In the genomic region with DNA sequence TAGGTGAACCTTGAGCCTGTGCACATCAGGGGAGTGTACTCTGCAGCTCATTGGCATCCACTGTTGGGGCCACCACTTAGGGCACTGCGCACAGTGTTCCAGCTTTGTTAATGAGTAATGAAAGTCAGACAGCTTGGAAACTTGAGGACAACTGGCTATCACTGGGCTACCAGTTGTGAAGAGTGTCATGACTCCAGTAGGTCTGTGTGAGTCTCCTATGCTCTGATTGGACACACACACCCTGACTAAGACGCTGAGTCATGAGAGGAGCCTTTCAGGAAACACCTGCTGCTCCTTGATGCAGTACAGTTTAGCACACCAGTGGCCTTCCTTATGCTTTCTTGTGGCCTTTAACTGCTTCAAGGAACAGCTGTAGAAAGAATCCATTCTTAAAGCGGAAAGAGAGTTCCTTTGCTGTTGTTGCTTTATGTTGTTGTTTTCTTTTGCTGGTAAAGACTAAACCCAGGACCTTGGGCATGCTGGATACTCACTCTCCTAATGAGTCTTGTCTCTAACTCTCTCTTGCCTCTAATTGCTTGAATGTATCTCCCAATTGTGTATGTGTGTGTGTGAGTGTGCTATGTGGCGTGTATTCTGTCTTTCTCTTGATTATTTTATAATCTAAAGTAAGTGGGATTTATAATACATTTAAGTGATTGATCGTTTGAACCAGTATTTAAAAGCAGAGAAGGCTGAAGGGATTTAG, we compare ENCODE assay signal across 9 mouse cellular contexts. TPM values are rescaled to one million over a fixed set of nuclear protein-coding genes. Genes with fewer than 3 reads are reported as not detected.
DNase-seq lines count a peak whose midpoint lies in the region; ATAC-seq and TF ChIP-seq lines count a peak whose summit lies in the region.
"Had no signal": no experiment of that assay in that cellular context is flagged by ENCODE, and none has a peak within 500 bp of the region (broad histone marks: within the 10 kb centered on the region; RNA-seq: fewer than 3 reads in every experiment).

No protein-coding gene starts in this region.

- ATAC-seq in megakaryocyte-erythroid progenitor cell, adult 5-6 weeks (replicated peaks; ENCODE audit: low FRiP score, low TSS enrichment, poor library complexity, severe bottlenecking) = peak; percentile 99

- no peak overlapping the region for H3K27ac ChIP-seq in testis, adult 2 months (ENCODE audit: control insufficient read depth, insufficient read depth, low read depth, low read length)
- H3K27ac ChIP-seq: embryonic facial prominence, embryonic 10.5 days had no signal

- no peak for TF ChIP-seq POLR2A in testis, adult 2 months (IDR thresholded peaks at IDR 0.05; ENCODE audit: control insufficient read depth, low read depth, low read length)
- no peak for TF ChIP-seq POLR2A in lung, adult 2 months (IDR thresholded peaks at IDR 0.05; ENCODE audit: borderline replicate concordance, extremely low read depth, low read depth, low read length)

- DNase-seq in testis, postnatal 10 days (ENCODE audit: low spot score) = no peak
- peak; percentile 74 to 84 for DNase-seq in kidney, adult 8-10 months
- DNase-seq in right cerebral cortex, adult 18-20 months = no peak
- no peak for DNase-seq in lung, adult 2 months
- no peak for DNase-seq in cerebellum, adult 18-20 months
- no peak for DNase-seq in layer of hippocampus, adult 18-20 months (ENCODE audit: low spot score in 2 of 2)

- peak overlapping the region; percentile 21; the same call in 1 of the 2 replicates for H3K4me3 ChIP-seq in testis, adult 2 months (ENCODE audit: control insufficient read depth, low read depth, low read length)
- no peak overlapping the region for H3K4me3 ChIP-seq in lung, adult 2 months (replicated peaks; ENCODE audit: extremely low read depth, low read depth, low read length)
- H3K4me3 ChIP-seq: embryonic facial prominence, embryonic 10.5 days had no signal

- 60% methylated on average over 5 of the region's 5 CpGs for WGBS in lung, adult 2 months

- peaks cover 3% of the 10 kb centered on the region for H3K36me3 ChIP-seq in testis, adult 2 months (ENCODE audit: control insufficient read depth, insufficient read depth, low read length)
- H3K36me3 ChIP-seq: embryonic facial prominence, embryonic 10.5 days had no signal

- no peaks in the 10 kb centered on the region for H3K4me1 ChIP-seq in testis, adult 2 months (ENCODE audit: control insufficient read depth, insufficient read depth, low read length)
- H3K4me1 ChIP-seq in lung, adult 2 months (ENCODE audit: control insufficient read depth, insufficient read depth, low read length) = no peaks in the 10 kb centered on the region
- H3K4me1 ChIP-seq: embryonic facial prominence, embryonic 10.5 days had no signal

- H3K27me3 ChIP-seq in testis, adult 2 months (ENCODE audit: control insufficient read depth, insufficient read depth, low read length) = no peaks in the 10 kb centered on the region

- no peak for TF ChIP-seq CTCF in testis, adult 2 months (IDR thresholded peaks at IDR 0.05; ENCODE audit: control insufficient read depth, insufficient read depth, insufficient replicate concordance, low read depth, low read length)
- no peak for TF ChIP-seq CTCF in lung, adult 2 months (IDR thresholded peaks at IDR 0.05; ENCODE audit: insufficient read depth, low read length)

RNA-seq across cellular contexts. Expression of a gene that starts 23.0 kb away (rescaled TPM):
- polyA plus RNA-seq in testis, adult 2 months (2012; rRNA removed) = 108 and 157 TPM in 2 replicates
- 20.2 and 32.4 TPM in 2 replicates for total RNA-seq in megakaryocyte-erythroid progenitor cell, adult 5-6 weeks (2014; fragmentation: Nextera tagmentation)
- 17.8 and 23.2 TPM in 2 replicates for total RNA-seq in megakaryocyte-erythroid progenitor cell, adult 5-6 weeks (2017)
- 0.32 and 0.89 TPM in 2 replicates for polyA plus RNA-seq in lung, adult 2 months (2012; rRNA removed)
- 1 to 10 TPM; 7.3 to 8.2 TPM for total RNA-seq in layer of hippocampus, adult 18-20 months (2021)

RNA-seq across cellular contexts. Expression of a gene that starts 50.8 kb away (rescaled TPM):
- 19.2 and 20.0 TPM in 2 replicates for polyA plus RNA-seq in testis, adult 2 months (2012; rRNA removed)
- total RNA-seq in megakaryocyte-erythroid progenitor cell, adult 5-6 weeks (2014; fragmentation: Nextera tagmentation) = 48.1 and 51.8 TPM in 2 replicates
- total RNA-seq in megakaryocyte-erythroid progenitor cell, adult 5-6 weeks (2017) = 47.0 and 51.0 TPM in 2 replicates
- polyA plus RNA-seq in lung, adult 2 months (2012; rRNA removed) = 46.0 and 50.6 TPM in 2 replicates
- 10 to 100 TPM; 51.5 to 52.4 TPM for total RNA-seq in layer of hippocampus, adult 18-20 months (2021)

Comparison
In these comparisons a context has a peak if more than half of its experiments do, and no peak if none do; other contexts are left out.
1. DNase-seq: peak in kidney, adult 8-10 months (2 of 2); none in testis, postnatal 10 days (single experiment), right cerebral cortex, adult 18-20 months (single experiment), lung, adult 2 months (single experiment), cerebellum, adult 18-20 months (0 of 2) and layer of hippocampus, adult 18-20 months (0 of 2).